Mouse (Mus musculus) T-helper 2 cell (primary cell): ENCODE data around the gene Gm20388.

ENCODE experiments used
- in situ Hi-C: fragments of 300-600 bp; cut with MboI, MseI; formaldehyde crosslinking; loops from one replicate; pipeline ENCODE4 v1.15.1; 2025; ENCODE audit warnings: high pct_unique_total_duplicates

The Gm20388 gene

DNA sequence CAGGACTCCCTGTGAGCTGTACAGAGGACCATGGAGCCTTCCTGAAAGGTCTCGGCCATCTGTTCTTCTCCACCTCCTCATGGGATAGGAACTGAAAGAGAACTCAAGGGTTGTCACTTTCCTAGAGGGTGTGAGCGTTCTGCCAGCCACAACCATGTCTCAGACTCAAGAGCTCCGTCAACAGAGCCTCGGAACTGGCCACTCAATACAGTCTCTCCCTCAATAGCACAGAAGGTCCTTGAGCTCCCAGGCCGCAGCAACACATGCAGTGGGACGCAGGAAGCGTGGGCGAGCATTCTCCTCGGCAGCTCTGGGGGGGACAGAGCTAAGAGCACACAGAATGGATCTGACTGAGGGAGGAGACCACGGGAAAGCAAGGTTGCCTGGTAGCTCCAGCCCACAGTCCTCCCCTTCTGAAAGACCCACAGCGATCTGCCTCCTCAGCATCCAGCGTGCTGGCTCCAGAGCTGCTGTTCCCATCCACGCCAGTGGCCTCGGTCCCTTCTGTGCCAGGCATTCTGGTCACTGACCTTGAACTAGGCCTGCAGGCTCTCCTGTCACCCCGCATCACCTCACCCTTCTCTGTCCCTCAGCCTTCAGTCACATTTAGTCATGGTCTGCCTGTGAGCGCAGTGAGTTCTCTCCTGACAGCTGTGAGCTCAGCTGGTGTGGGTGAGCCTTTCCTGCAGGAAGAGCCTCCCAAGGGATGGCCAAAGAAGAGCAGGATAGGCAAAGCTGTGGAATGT is 251.2 kb downstream of the Gm20388 start:
- in situ Hi-C loops: no loop called here

GRCm38 (mm10) chr8:120162404-120162752 is 251.7 kb downstream of the Gm20388 start:
- in situ Hi-C loops: no loop called here

- in situ Hi-C loops: no loop called here
Observed at GRCm38 (mm10) chr8:120163376-120163775, 252.7 kb downstream of the Gm20388 start.

DNA sequence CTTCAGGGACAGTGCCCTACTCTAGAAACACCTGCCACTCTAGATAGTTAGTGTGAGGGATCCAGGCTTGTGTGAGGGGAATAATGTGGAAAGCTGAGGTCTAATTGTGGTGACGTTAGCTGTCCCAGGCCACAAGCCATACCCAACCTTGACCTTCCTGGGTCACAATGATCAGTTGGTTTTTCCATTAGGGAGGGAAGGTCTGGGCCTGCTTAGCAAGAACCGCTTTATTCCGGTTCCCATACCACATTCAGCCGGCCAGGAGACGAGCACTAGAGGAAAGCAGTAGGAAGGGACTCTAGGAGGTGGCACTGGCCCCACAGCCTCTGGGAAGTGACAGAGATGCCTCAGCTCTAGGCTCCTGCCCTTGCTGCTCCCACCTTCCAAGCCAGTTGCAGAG is 253.4 kb downstream of the Gm20388 start:
- in situ Hi-C loops: no loop called here

GRCm38 (mm10) chr8:120167136-120167535 is 256.5 kb downstream of the Gm20388 start:
- in situ Hi-C loops: no loop called here

DNA sequence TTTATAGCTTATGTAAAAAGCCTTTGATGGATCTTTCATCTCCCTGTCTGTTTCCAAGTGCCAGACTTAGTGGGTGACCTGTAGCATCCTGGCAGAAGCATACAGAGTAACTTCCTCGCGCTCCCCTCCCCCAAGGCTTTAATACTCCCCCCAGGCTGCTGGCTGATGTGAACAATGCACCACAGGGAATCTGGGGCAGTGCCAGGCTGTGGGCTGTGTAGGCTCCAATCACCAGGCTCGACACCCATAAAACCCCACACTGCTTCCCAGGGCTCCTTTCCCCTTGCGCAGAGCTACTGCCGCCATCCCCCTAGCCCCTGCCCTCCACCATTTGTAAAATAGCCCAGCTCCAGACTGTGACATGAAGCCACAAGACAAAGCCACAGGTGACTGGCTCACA is 257.2 kb downstream of the Gm20388 start:
- in situ Hi-C loops: no loop called here

DNA sequence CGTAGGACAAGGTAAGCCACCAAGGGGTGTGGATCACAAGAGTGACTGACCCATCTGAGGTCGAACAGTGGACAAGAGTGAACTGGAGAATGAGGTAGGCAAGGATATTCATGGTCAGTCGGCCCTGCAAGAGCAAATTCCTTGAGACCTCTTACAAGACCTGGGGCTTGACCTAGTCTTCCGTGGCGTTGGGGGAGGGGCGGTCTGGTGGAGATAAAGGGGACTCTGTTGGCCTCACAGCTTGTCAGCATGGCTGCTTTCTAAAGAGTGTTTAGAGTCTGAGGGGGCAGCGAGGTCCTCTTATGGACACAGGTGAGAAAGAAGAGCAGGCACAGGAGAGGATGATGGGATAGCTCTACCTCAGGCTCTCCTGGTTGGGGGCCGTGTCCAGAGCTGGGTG is 258.5 kb downstream of the Gm20388 start:
- in situ Hi-C loops: no loop called here

DNA sequence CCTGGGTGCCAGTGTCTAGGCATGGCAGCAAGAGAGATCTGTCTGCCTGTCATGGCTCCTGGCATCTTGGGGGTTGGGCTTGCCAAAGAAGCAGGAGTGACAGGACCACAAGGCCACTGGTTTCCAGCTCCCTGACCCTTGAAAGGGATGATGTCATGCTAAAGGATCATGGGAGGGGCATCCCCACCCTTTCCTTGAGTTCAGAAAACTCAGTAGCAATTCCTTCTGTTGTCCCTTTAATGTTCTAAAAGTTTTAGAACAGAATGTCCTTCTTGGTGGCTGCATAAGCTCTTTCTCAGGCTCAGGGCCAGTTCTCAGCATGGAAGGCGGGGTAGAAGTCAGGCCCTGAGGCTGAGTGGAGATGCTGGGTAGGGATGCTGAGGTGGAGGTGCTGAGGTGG is 262.6 kb downstream of the Gm20388 start:
- in situ Hi-C loops: loop anchor here (10.0 kb wide), 1 partner anchor 152 kb away; no protein-coding TSS in a partner anchor

- in situ Hi-C loops: loop anchor here (5.0 to 10.0 kb wide), 2 partner anchors 103 to 150 kb away; no protein-coding TSS in a partner anchor
Observed at GRCm38 (mm10) chr8:120174606-120175005, 264.0 kb downstream of the Gm20388 start.

DNA sequence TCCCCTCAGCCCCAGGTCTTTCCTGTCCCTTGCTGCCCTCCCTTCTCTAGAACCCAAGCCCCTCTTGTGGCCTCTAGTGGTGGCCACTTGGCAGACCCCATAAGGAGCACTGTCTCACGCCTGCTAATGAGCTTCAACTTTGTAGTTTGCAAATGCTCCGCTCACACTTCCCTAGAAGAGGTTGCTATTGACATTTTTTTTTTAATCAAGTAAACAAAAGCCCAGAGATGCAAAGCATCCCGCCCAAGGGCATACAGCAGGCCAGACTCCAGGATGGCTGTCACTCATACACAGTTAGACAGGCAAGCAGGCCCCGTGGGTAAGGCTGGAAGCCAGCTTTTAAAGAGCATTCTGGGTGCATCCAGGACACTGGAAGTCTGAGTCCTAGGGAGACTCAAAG is 266.0 kb downstream of the Gm20388 start:
- in situ Hi-C loops: loop anchor here (5.0 to 10.0 kb wide), 2 partner anchors 101 to 148 kb away; no protein-coding TSS in a partner anchor

DNA sequence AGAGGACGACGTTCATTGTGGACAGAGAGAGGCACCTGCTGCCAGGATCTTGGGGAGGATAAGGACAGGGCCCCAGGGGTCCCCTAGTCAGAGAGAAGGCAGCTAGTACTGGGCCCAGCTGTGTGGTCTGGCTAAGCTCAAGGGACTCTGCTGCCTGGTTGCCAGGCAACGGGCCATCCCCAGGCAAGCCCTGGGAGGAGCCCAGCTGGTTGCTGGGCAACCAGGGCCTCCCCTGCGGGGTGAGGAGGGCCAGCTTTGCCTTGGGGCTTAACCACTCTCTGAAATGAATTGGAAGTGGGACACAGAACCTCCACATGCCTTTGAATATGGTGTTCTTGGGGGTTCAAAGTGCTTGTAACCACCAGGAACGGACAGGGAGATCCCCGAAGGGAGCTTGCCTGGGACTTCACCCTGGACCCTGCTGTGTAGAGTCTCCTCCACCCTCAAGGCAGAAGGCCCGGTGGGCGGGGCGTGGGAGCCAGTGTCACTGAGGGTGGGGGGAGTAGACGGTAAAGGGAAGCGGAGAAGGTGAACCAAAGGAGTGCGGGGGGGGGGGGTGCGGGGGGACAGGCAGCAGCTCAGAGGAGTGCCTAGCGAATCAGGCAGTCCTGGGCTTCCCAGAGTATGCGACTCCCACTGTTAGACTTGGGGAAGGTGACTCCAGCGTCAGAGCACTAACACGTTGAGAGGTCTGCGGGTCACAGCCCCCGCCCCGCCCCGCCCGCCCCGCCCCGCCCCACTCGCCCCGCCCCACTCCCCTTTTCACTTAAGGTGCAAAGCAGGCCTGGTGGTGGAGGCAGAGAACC is 266.9 kb downstream of the Gm20388 start, which contains the start of gene Fam92b:
Fam92b (minus strand) TSS at position 149 of the 806 bp plus-strand sequence.
- in situ Hi-C loops: loop anchor here (5.0 to 10.0 kb wide), 2 partner anchors 100 to 147 kb away; no protein-coding TSS in a partner anchor

DNA sequence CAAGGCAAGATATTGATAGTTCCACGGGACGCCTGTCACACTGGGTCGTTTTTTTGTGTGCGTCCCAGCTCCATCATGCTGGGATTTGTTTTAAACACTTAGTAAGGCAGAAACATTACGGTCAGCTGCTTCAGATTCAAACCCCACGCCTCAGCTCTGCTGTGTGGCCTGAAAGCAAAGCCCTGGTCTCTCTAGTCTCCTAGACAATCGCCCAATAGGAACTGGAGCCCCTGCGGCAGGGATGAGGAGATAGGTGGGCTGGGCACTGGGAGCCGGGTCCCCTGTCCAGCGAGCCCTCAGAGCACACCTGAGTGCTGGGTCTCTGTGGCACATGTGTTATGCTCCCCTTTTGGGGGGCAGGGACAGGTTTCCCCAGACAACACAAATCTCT is 267.5 kb downstream of the Gm20388 start:
- in situ Hi-C loops: loop anchor here (5.0 to 10.0 kb wide), 2 partner anchors 99 to 147 kb away; no protein-coding TSS in a partner anchor

- in situ Hi-C loops: loop anchor here (5.0 to 10.0 kb wide), 2 partner anchors 98 to 146 kb away; no protein-coding TSS in a partner anchor
Observed at GRCm38 (mm10) chr8:120179027-120179431, 268.4 kb downstream of the Gm20388 start.

DNA sequence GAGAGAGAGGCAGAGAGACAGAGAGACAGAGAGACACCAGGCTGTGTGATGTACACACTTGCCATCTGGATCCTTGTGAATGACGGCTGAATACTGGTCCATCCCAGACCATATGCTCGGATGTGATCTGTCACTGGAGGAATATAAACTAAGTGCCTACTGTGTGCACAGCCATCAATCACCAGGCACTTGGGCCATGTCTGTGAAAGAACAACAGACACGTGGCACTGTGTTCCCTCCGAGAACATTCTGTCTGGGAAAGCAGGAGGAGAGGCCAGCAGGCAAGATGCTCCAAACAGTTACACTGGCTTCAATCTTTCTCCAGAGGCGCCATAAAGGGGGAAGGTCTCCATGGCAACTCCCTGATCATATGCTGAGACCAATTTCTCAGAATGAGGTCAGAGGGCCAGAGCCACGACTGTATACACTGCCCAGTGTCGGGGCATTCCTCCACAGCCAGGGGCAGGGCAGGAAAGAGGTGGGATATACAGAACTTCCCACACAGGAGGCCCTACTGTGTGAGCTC is 269.9 kb downstream of the Gm20388 start:
- in situ Hi-C loops: loop anchor here (5.0 kb wide), 1 partner anchor 52 kb away; no protein-coding TSS in a partner anchor

DNA sequence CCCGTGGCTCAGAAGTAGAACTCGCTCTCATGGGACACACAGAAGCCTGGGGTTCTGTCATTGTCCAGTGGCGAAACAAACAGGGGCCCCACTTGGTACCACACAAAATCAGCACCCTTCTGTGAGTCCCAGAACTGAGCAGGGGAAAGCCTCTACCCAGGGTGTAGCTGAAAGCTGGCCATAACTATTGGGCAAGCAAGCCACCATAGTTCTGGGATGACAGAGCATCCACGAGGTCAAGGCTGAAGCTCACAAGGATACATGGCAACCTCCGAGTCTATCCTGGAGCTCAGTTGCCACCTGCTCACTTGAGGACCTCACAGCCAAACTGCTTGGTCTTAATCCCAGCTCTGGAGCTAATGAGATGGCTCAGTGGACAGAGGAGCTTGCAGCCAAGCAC is 270.6 kb downstream of the Gm20388 start:
- in situ Hi-C loops: loop anchor here (5.0 kb wide), 1 partner anchor 51 kb away; no protein-coding TSS in a partner anchor

- in situ Hi-C loops: loop anchor here (5.0 kb wide), 1 partner anchor 50 kb away; no protein-coding TSS in a partner anchor
Observed at GRCm38 (mm10) chr8:120181861-120182414, 271.3 kb downstream of the Gm20388 start.

DNA sequence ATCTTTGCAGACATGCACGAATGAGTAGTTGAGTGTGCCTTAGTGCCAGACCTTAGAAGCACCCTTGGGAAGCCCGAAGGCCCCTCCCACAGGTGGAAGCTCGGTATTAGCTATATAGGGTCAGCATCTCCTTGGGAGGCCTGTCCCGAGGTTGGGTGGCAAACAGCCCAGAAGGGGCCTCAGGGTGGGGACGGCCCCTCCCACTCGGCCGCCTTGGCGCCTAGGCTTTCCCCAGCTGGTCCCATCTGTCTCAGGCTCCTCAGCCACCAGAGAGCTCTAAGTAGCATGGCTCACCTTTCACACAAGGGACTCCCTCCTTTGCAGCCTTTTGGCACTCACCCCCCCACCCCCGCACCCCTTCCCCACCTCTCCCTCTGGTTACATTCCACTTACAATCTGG is 273.7 kb downstream of the Gm20388 start:
- in situ Hi-C loops: loop anchor here (5.0 kb wide), 1 partner anchor 48 kb away; no protein-coding TSS in a partner anchor

DNA sequence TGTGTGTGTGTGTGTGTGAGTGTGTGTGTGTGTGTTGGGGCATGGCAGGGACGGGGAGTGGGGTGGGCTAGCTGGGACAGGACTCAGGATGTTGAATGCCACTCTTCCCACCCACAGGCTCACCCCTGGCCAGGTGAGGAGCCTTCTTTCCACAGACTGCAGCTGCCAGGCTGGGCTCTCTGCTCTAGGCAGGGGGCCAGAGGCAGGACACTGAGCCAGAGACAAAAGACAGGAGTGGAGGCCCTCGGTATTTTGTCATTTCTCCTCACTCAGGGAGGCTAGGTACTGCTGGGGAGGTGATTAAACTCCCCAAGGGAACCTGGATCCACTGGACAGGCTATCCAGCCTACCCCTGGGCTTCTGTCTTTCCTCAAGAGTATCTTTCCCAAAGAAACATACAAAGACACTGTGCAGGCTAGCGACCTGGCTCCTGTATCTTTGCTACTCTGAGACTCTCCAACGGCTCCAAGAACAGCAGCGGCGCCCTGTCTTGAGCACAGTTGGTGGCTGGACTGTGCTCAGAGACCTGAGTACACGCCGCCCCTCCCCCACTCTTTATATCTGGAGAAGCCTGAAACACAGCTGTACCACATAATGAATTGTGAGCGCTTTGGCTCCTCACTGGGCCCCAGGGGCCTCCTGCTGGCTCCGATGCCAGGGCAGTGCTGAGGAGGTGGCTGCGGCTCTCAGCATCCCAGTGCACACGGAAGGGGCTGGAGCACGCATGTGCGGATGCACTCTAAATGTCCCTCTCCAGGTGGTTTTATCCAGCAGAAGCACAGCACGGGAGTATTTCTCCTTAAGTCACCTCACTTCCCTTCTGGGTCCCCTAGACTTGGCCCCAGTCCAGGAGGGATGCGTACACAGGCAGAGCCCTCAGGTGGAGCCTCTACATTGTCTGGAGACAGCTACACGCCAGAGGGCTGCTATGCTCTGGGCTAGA is 274.5 kb downstream of the Gm20388 start:
- in situ Hi-C loops: loop anchor here (5.0 kb wide), 1 partner anchor 47 kb away; no protein-coding TSS in a partner anchor

- in situ Hi-C loops: no loop called here
Observed at GRCm38 (mm10) chr8:120186454-120186853, 275.8 kb downstream of the Gm20388 start.

DNA sequence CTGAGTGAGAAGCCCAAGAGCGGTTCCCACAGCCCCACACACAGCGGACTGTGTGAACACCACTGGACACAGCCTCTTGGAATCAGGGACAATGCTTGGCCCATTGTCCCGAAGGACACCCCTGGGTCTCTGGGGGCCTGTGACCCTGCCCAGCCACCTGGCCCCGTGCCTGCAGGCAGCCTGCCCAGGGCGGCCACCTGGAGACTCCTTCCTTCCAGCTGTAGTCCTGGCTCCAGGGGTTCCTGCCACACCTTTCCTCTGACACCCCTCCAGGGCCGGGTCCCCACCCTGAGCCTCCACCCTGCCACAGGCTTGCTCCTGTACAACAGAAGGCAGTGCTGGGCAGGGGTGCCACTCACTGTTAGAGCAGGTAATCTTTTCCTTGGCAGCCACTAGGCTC is 277.9 kb downstream of the Gm20388 start:
- in situ Hi-C loops: no loop called here
